Mouse (Mus musculus) erythroblast, embryonic 14.5 days (primary cell): ENCODE measurements around the gene Mettl11b.

ENCODE experiments used
- GATA1 ChIP-seq: IDR thresholded peaks from 2 replicates; pipeline ENCODE4 v1.6.1; 2012; ENCODE audit warnings: low read length, inconsistent platforms, mixed read lengths
- TAL1 ChIP-seq: IDR thresholded peaks from 3 replicates; pipeline ENCODE4 v1.6.1; 2012; ENCODE audit warnings: low read length, inconsistent platforms, mixed read lengths

- TF ChIP-seq GATA1 = no peak
- no peak for TF ChIP-seq TAL1
Observed at GRCm38 (mm10) chr1:163656432-163656831, 68.6 kb downstream of the Mettl11b start.
